Mouse (Mus musculus): ENCODE results near the gene Zbtb18. TPM values are rescaled to one million over a fixed set of nuclear protein-coding genes. Genes with fewer than 3 reads are reported as not detected.

Gene Zbtb18
- total and polyA plus RNA-seq, 3 experiments, result 8.4 to 16.9 (median 10.0) TPM

GRCm38 (mm10) chr1:177475542-177476197, 33.5 kb downstream of the Zbtb18 start:
- in situ Hi-C loops (cut with MboI; ENCODE audit: low pct_ligation_motif_present, low pct_unique_long_range_greater_than_20kb, low sequenced_read_pairs), result no loop called here
- Histone ChIP-seq H3K27me3 (replicated peaks) (no peaks in the 10 kb centered on the region), H3K27ac (ENCODE audit: insufficient read depth, low read depth) (no peak overlapping the region), H3K4me1 (ENCODE audit: control insufficient read depth in 1 of 2, insufficient read depth in 2 of 2) (peaks cover 3 to 20% of the 10 kb centered on the region in 2 experiments; a peak in 2 of 4 replicates), H3K9ac (ENCODE audit: insufficient read depth, low read depth) (no peak overlapping the region), H3K4me3 (replicated peaks in 1 of 3; ENCODE audit: low read depth in 2 of 3, low read length in 2 of 3, poor library complexity in 1 of 3) (no peak overlapping the region), H3K79me2 (replicated peaks; ENCODE audit: control insufficient read depth, extremely low read depth, insufficient read depth, poor library complexity, severe bottlenecking) (no peaks in the 10 kb centered on the region), H3K36me3 (replicated peaks in 1 of 2; ENCODE audit: control insufficient read depth in 1 of 2, insufficient read depth in 1 of 2, low read length in 1 of 2) (no peaks in the 10 kb centered on the region), H3K4me2 (ENCODE audit: insufficient read depth, low read depth, poor library complexity, severe bottlenecking) (no peak overlapping the region), H3K9me3 (replicated peaks; ENCODE audit: low read length) (no peaks in the 10 kb centered on the region)
- DNase-seq (ENCODE audit: extremely low read depth), result no peak
- dilution Hi-C loops (cut with MboI; ENCODE audit: extremely low pct_ligation_motif_present, extremely low pct_unique_long_range_greater_than_20kb, low sequenced_read_pairs), result no loop called here
- TF ChIP-seq MYC (IDR thresholded peaks at IDR 0.05; ENCODE audit: low read depth, low read length), result no peak
- TF ChIP-seq E2F4 (IDR thresholded peaks at IDR 0.05; ENCODE audit: insufficient replicate concordance, low read depth, low read length), result no peak
- no peak for TF ChIP-seq POLR2A (IDR thresholded peaks at IDR 0.05; ENCODE audit: low read depth, low read length)
- no peak for TF ChIP-seq NELFE (IDR thresholded peaks at IDR 0.05; ENCODE audit: low read depth, low read length)
- no peak for TF ChIP-seq TCF12 (IDR thresholded peaks at IDR 0.05; ENCODE audit: low read depth, low read length)
- TF ChIP-seq SIN3A (IDR thresholded peaks at IDR 0.05; ENCODE audit: low read length), result no peak

- Histone ChIP-seq H3K9me3 (replicated peaks; ENCODE audit: low read length) (no peaks in the 10 kb centered on the region), H3K4me3 (replicated peaks in 1 of 3; ENCODE audit: low read depth in 2 of 3, low read length in 2 of 3, poor library complexity in 1 of 3) (no peak overlapping the region), H3K27me3 (replicated peaks) (no peaks in the 10 kb centered on the region), H3K9ac (ENCODE audit: insufficient read depth, low read depth) (no peak overlapping the region), H3K36me3 (replicated peaks in 1 of 2; ENCODE audit: control insufficient read depth in 1 of 2, insufficient read depth in 1 of 2, low read length in 1 of 2) (no peaks in the 10 kb centered on the region), H3K4me1 (ENCODE audit: control insufficient read depth in 1 of 2, insufficient read depth in 2 of 2) (peaks cover 3 to 14% of the 10 kb centered on the region in 2 experiments; a peak in 2 of 4 replicates), H3K27ac (ENCODE audit: insufficient read depth, low read depth) (no peak overlapping the region), H3K79me2 (replicated peaks; ENCODE audit: control insufficient read depth, extremely low read depth, insufficient read depth, poor library complexity, severe bottlenecking) (no peaks in the 10 kb centered on the region), H3K4me2 (ENCODE audit: insufficient read depth, low read depth, poor library complexity, severe bottlenecking) (no peak overlapping the region)
- TF ChIP-seq ZMIZ1 (IDR thresholded peaks at IDR 0.05; ENCODE audit: low read depth, low read length) (no peak), E2F4 (IDR thresholded peaks at IDR 0.05; ENCODE audit: insufficient replicate concordance, low read depth, low read length) (no peak), RAD21 (IDR thresholded peaks at IDR 0.05; ENCODE audit: low read depth, low read length) (no peak), ETS1 (conservative IDR thresholded peaks at IDR 0.05; ENCODE audit: low read depth, low read length) (no peak), USF1 (IDR thresholded peaks at IDR 0.05; ENCODE audit: low read depth, low read length) (no peak), PAX5 (IDR thresholded peaks at IDR 0.05; ENCODE audit: low read length) (no peak), IRF4 (IDR thresholded peaks at IDR 0.05; ENCODE audit: low read depth, low read length) (no peak), RCOR1 (conservative IDR thresholded peaks at IDR 0.05; ENCODE audit: low read depth, low read length) (no peak), CHD2 (IDR thresholded peaks at IDR 0.05; ENCODE audit: low read length) (no peak), CHD1 (IDR thresholded peaks at IDR 0.05; ENCODE audit: low read depth, low read length) (no peak), KAT2A (IDR thresholded peaks at IDR 0.05; ENCODE audit: insufficient replicate concordance, low read length) (no peak), MAFK (IDR thresholded peaks at IDR 0.05; ENCODE audit: insufficient replicate concordance, low read length) (no peak)
- dilution Hi-C loops (cut with MboI; ENCODE audit: extremely low pct_ligation_motif_present, extremely low pct_unique_long_range_greater_than_20kb, low sequenced_read_pairs) (no loop called here), in situ Hi-C loops (cut with MboI; ENCODE audit: low pct_ligation_motif_present, low pct_unique_long_range_greater_than_20kb, low sequenced_read_pairs) (no loop called here)
- DNase-seq (ENCODE audit: extremely low read depth), result no peak
Measured at GRCm38 (mm10) chr1:177478578-177478977, 36.4 kb downstream of the Zbtb18 start.
